Mouse (Mus musculus) stomach, postnatal 0 days (tissue): ENCODE results near the gene Cryz.

Experiments
- CTCF ChIP-seq: IDR thresholded peaks from 2 replicates; pipeline ENCODE4 v1.5.1; 2016; ENCODE audit warnings: antibody characterized with exemption, low read depth, mild to moderate bottlenecking, moderate library complexity
- EP300 ChIP-seq: optimal IDR thresholded peaks from 2 replicates; pipeline ENCODE3; 2016; ENCODE audit warnings: antibody characterized with exemption

- TF ChIP-seq CTCF (no peak), EP300 (no peak)
These were observed 46.0 kb upstream of the Cryz start for GRCm38 (mm10) chr3:154550326-154551034.
